Mouse (Mus musculus) bone marrow, adult 2 months (tissue): Measurements from ENCODE around the gene Snx9.

Source experiments
- CTCF ChIP-seq: fragments of 200-500 bp; IDR thresholded peaks from 2 replicates; pipeline ENCODE4 v1.5.1; 2011; ENCODE audit warnings: low read length, control low read depth; ENCODE audit not compliant: control insufficient read depth, insufficient read depth
- POLR2A ChIP-seq: fragments of 200-500 bp; IDR thresholded peaks from 2 replicates; pipeline ENCODE4 v1.6.1; 2011; ENCODE audit warnings: low read depth, mild to moderate bottlenecking, control low read depth, low read length, borderline replicate concordance; ENCODE audit not compliant: control insufficient read depth

DNA sequence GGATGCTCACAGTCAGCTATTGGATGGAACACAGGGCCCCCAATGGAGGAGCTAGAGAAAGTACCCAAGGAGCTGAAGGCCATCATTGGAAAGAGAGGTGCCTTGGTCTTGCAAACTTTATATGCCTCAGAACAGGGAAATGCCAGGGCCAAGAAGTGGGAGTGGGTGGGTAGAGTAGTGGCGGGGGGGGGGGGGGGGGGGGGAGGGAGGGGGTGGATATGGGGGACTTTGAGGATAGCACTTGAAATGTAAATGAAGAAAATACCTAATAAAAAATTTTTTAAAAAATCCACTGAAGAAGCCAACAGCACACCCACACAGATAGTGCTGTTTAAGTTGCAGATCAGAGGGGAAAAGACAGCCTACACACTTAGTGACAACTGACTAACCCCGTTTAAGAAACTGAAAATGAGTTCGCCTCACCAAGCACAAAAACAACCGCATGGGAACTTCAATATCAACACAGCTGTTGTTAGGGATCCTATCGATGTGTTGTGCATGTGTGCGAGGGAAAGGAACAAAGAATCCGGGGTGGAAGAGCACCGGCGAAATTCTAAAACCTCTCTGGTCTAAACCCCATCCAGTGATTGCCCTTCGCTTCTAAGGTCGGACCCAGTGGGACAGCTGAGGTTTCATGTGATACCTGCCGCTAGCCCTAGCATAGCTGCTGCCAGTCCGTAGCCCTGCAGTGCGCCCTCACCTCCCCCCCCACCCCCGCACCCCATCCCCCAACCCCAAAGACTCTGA is 13.1 kb upstream of the Snx9 start:
- TF ChIP-seq CTCF (no peak), POLR2A (no peak)
